Mouse (Mus musculus): Measurements from ENCODE around the gene Rer1. TPM values are rescaled to one million over a fixed set of nuclear protein-coding genes. Genes with fewer than 3 reads are reported as not detected.

Rer1 gene
- polyA plus RNA-seq, 1 experiment = 125 TPM

GRCm38 (mm10) chr4:155076677-155077076, 9.5 kb downstream of the Rer1 start:
- H3K79me3 ChIP-seq (ENCODE audit: low read depth) = peaks cover 24% of the 10 kb centered on the region
- no peaks in the 10 kb centered on the region for H3K27me3 ChIP-seq (ENCODE audit: control insufficient read depth, insufficient read depth, insufficient read length)
- TF ChIP-seq MYOG (IDR thresholded peaks at IDR 0.05; ENCODE audit: control insufficient read depth, extremely low read depth, insufficient read length) (no peak), MYOD1 (IDR thresholded peaks at IDR 0.05; ENCODE audit: control insufficient read depth, insufficient read length, low read depth) (no peak), USF1 (IDR thresholded peaks at IDR 0.05; ENCODE audit: low read depth) (no peak), CEBPB (IDR thresholded peaks at IDR 0.05; ENCODE audit: low read depth) (no peak), FOSL1 (IDR thresholded peaks at IDR 0.05; ENCODE audit: insufficient read depth, low read length, poor library complexity, severe bottlenecking) (no peak), MAX (IDR thresholded peaks at IDR 0.05) (no peak), CTCF (IDR thresholded peaks at IDR 0.05; ENCODE audit: control insufficient read depth, insufficient read depth, insufficient read length) (no peak)
- H3K4me3 ChIP-seq (ENCODE audit: insufficient read depth, poor library complexity, severe bottlenecking) = no peak overlapping the region
- no peak overlapping the region for H3ac ChIP-seq (ENCODE audit: control insufficient read depth, insufficient read length, low read depth)
- H3K79me2 ChIP-seq (ENCODE audit: control insufficient read depth, insufficient read depth) = peaks cover 41% of the 10 kb centered on the region
- peaks cover 90% of the 10 kb centered on the region for H3K36me3 ChIP-seq (ENCODE audit: control insufficient read depth, insufficient read depth)

GRCm38 (mm10) chr4:155075813-155076212, 10.4 kb downstream of the Rer1 start:
- no peak overlapping the region for H3K4me3 ChIP-seq (ENCODE audit: insufficient read depth, poor library complexity, severe bottlenecking)
- peaks cover 88% of the 10 kb centered on the region for H3K36me3 ChIP-seq (ENCODE audit: control insufficient read depth, insufficient read depth)
- H3K79me3 ChIP-seq (ENCODE audit: low read depth) = peaks cover 17% of the 10 kb centered on the region
- no peaks in the 10 kb centered on the region for H3K27me3 ChIP-seq (ENCODE audit: control insufficient read depth, insufficient read depth, insufficient read length)
- no peak for TF ChIP-seq MYOG (IDR thresholded peaks at IDR 0.05; ENCODE audit: control insufficient read depth, extremely low read depth, insufficient read length)
- no peak for TF ChIP-seq CEBPB (IDR thresholded peaks at IDR 0.05; ENCODE audit: low read depth)
- no peak for TF ChIP-seq FOSL1 (IDR thresholded peaks at IDR 0.05; ENCODE audit: insufficient read depth, low read length, poor library complexity, severe bottlenecking)
- H3ac ChIP-seq (ENCODE audit: control insufficient read depth, insufficient read length, low read depth) = no peak overlapping the region
- peaks cover 33% of the 10 kb centered on the region for H3K79me2 ChIP-seq (ENCODE audit: control insufficient read depth, insufficient read depth)

GRCm38 (mm10) chr4:155075137-155075536, 11.0 kb downstream of the Rer1 start:
- Histone ChIP-seq H3K79me2 (ENCODE audit: control insufficient read depth, insufficient read depth) (peaks cover 26% of the 10 kb centered on the region), H3K27me3 (ENCODE audit: control insufficient read depth, insufficient read depth, insufficient read length) (no peaks in the 10 kb centered on the region), H3K79me3 (ENCODE audit: low read depth) (peaks cover 13% of the 10 kb centered on the region), H3ac (ENCODE audit: control insufficient read depth, insufficient read length, low read depth) (no peak overlapping the region), H3K36me3 (ENCODE audit: control insufficient read depth, insufficient read depth) (peaks cover 86% of the 10 kb centered on the region), H3K4me3 (ENCODE audit: insufficient read depth, poor library complexity, severe bottlenecking) (no peak overlapping the region)
- no peak for TF ChIP-seq MYOG (IDR thresholded peaks at IDR 0.05; ENCODE audit: control insufficient read depth, extremely low read depth, insufficient read length)
- no peak for TF ChIP-seq MYOD1 (IDR thresholded peaks at IDR 0.05; ENCODE audit: control insufficient read depth, insufficient read length, low read depth)
- no peak for TF ChIP-seq CEBPB (IDR thresholded peaks at IDR 0.05; ENCODE audit: low read depth)
- TF ChIP-seq CTCF (IDR thresholded peaks at IDR 0.05; ENCODE audit: control insufficient read depth, insufficient read depth, insufficient read length) = no peak

- TF ChIP-seq USF1 (IDR thresholded peaks at IDR 0.05; ENCODE audit: low read depth) = no peak
- TF ChIP-seq MYOG (IDR thresholded peaks at IDR 0.05; ENCODE audit: control insufficient read depth, extremely low read depth, insufficient read length) = no peak
- TF ChIP-seq MYOD1 (IDR thresholded peaks at IDR 0.05; ENCODE audit: control insufficient read depth, insufficient read length, low read depth) = no peak
- no peak for TF ChIP-seq MAX (IDR thresholded peaks at IDR 0.05)
- TF ChIP-seq FOSL1 (IDR thresholded peaks at IDR 0.05; ENCODE audit: insufficient read depth, low read length, poor library complexity, severe bottlenecking) = no peak
- TF ChIP-seq CTCF (IDR thresholded peaks at IDR 0.05; ENCODE audit: control insufficient read depth, insufficient read depth, insufficient read length) = no peak
- TF ChIP-seq CEBPB (IDR thresholded peaks at IDR 0.05; ENCODE audit: low read depth) = no peak
- Histone ChIP-seq H3K79me2 (ENCODE audit: control insufficient read depth, insufficient read depth) (peaks cover 19% of the 10 kb centered on the region), H3K27me3 (ENCODE audit: control insufficient read depth, insufficient read depth, insufficient read length) (no peaks in the 10 kb centered on the region), H3K4me3 (ENCODE audit: insufficient read depth, poor library complexity, severe bottlenecking) (no peak overlapping the region), H3ac (ENCODE audit: control insufficient read depth, insufficient read length, low read depth) (no peak overlapping the region), H3K79me3 (ENCODE audit: low read depth) (peaks cover 7% of the 10 kb centered on the region), H3K36me3 (ENCODE audit: control insufficient read depth, insufficient read depth) (peaks cover 86% of the 10 kb centered on the region)
Observed at GRCm38 (mm10) chr4:155074418-155074817, 11.8 kb downstream of the Rer1 start.

GRCm38 (mm10) chr4:155070921-155071320, 15.3 kb downstream of the Rer1 start:
- no peak overlapping the region for H3K4me3 ChIP-seq (ENCODE audit: insufficient read depth, poor library complexity, severe bottlenecking)
- no peak overlapping the region for H3ac ChIP-seq (ENCODE audit: control insufficient read depth, insufficient read length, low read depth)
- peaks cover 70% of the 10 kb centered on the region for H3K36me3 ChIP-seq (ENCODE audit: control insufficient read depth, insufficient read depth)
- TF ChIP-seq CEBPB (IDR thresholded peaks at IDR 0.05; ENCODE audit: low read depth) (no peak), FOSL1 (IDR thresholded peaks at IDR 0.05; ENCODE audit: insufficient read depth, low read length, poor library complexity, severe bottlenecking) (no peak), USF1 (IDR thresholded peaks at IDR 0.05; ENCODE audit: low read depth) (no peak), CTCF (IDR thresholded peaks at IDR 0.05; ENCODE audit: control insufficient read depth, insufficient read depth, insufficient read length) (no peak), MAX (IDR thresholded peaks at IDR 0.05) (no peak), MYOD1 (IDR thresholded peaks at IDR 0.05; ENCODE audit: control insufficient read depth, insufficient read length, low read depth) (no peak), MYOG (IDR thresholded peaks at IDR 0.05; ENCODE audit: control insufficient read depth, extremely low read depth, insufficient read length) (no peak)
- no peaks in the 10 kb centered on the region for H3K79me3 ChIP-seq (ENCODE audit: low read depth)
- peaks cover 13% of the 10 kb centered on the region for H3K79me2 ChIP-seq (ENCODE audit: control insufficient read depth, insufficient read depth)
- no peaks in the 10 kb centered on the region for H3K27me3 ChIP-seq (ENCODE audit: control insufficient read depth, insufficient read depth, insufficient read length)

GRCm38 (mm10) chr4:155070199-155070598, 16.0 kb downstream of the Rer1 start:
- H3K4me3 ChIP-seq (ENCODE audit: insufficient read depth, poor library complexity, severe bottlenecking) = no peak overlapping the region
- H3K36me3 ChIP-seq (ENCODE audit: control insufficient read depth, insufficient read depth) = peaks cover 62% of the 10 kb centered on the region
- no peaks in the 10 kb centered on the region for H3K27me3 ChIP-seq (ENCODE audit: control insufficient read depth, insufficient read depth, insufficient read length)
- no peak overlapping the region for H3ac ChIP-seq (ENCODE audit: control insufficient read depth, insufficient read length, low read depth)
- no peaks in the 10 kb centered on the region for H3K79me3 ChIP-seq (ENCODE audit: low read depth)
- no peak for TF ChIP-seq FOSL1 (IDR thresholded peaks at IDR 0.05; ENCODE audit: insufficient read depth, low read length, poor library complexity, severe bottlenecking)
- no peak for TF ChIP-seq USF1 (IDR thresholded peaks at IDR 0.05; ENCODE audit: low read depth)
- TF ChIP-seq MYOG (IDR thresholded peaks at IDR 0.05; ENCODE audit: control insufficient read depth, extremely low read depth, insufficient read length) = no peak
- no peak for TF ChIP-seq CTCF (IDR thresholded peaks at IDR 0.05; ENCODE audit: control insufficient read depth, insufficient read depth, insufficient read length)
- peaks cover 13% of the 10 kb centered on the region for H3K79me2 ChIP-seq (ENCODE audit: control insufficient read depth, insufficient read depth)
